Comparison of ENCODE assay signal across 23 mouse cellular contexts in genomic region chr4:65245440-65245839, GRCm38 (mm10).
DNase-seq lines count a peak whose midpoint lies in the region; ATAC-seq lines count a peak whose summit lies in the region.
"Had no signal": no experiment of that assay in that cellular context is flagged by ENCODE, and none has a peak within 500 bp of the region (broad histone marks: within the 10 kb centered on the region; RNA-seq: fewer than 3 reads in every experiment).

No protein-coding gene starts in this region.

- H3K4me3 ChIP-seq in hindbrain, embryonic 13.5 days, result no peak overlapping the region
- H3K4me3 ChIP-seq in hindbrain, embryonic 12.5 days, result no peak overlapping the region
- no peak overlapping the region for H3K4me3 ChIP-seq in embryonic facial prominence, embryonic 12.5 days
- H3K4me3 ChIP-seq: heart, embryonic 15.5 days; limb, embryonic 10.5 days; liver, embryonic 15.5 days; lung, embryonic 15.5 days; neural tube, embryonic 13.5 days; stomach, embryonic 15.5 days had no signal

- H3K9ac ChIP-seq in hindbrain, embryonic 13.5 days, result no peak overlapping the region
- no peak overlapping the region for H3K9ac ChIP-seq in hindbrain, embryonic 12.5 days
- no peak overlapping the region for H3K9ac ChIP-seq in embryonic facial prominence, embryonic 12.5 days
- H3K9ac ChIP-seq: heart, embryonic 15.5 days; liver, embryonic 15.5 days; lung, embryonic 15.5 days; neural tube, embryonic 13.5 days; stomach, embryonic 15.5 days had no signal

- peaks cover 39% of the 10 kb centered on the region for H3K27me3 ChIP-seq in hindbrain, embryonic 13.5 days
- peaks cover 3% of the 10 kb centered on the region; the same call in 1 of the 2 replicates for H3K27me3 ChIP-seq in hindbrain, embryonic 12.5 days
- no peaks in the 10 kb centered on the region for H3K27me3 ChIP-seq in embryonic facial prominence, embryonic 12.5 days
- H3K27me3 ChIP-seq: heart, embryonic 15.5 days; liver, embryonic 15.5 days; lung, embryonic 15.5 days; stomach, embryonic 15.5 days had no signal

- DNase-seq in R1 (ENCODE audit: low read depth, low spot score), result peak; percentile 13
- DNase-seq in embryo, embryonic 10 days (ENCODE audit: low spot score), result peak; percentile 82
- no peak for DNase-seq in cerebellum, adult 11-12 months
- no peak for DNase-seq in kidney, postnatal 25 days
- DNase-seq: adrenal gland, postnatal 25 days; cerebellum, adult 9-11 months; gastrocnemius, postnatal 36 days; heart, postnatal 4 days; kidney, adult 8-10 months; kidney, postnatal 10 days; liver; lung, postnatal 4 days; thymus, postnatal 36 days had no signal

- no peaks in the 10 kb centered on the region for H3K36me3 ChIP-seq in hindbrain, embryonic 13.5 days
- no peaks in the 10 kb centered on the region for H3K36me3 ChIP-seq in hindbrain, embryonic 12.5 days
- no peaks in the 10 kb centered on the region for H3K36me3 ChIP-seq in embryonic facial prominence, embryonic 12.5 days
- H3K36me3 ChIP-seq: heart, embryonic 15.5 days; limb, embryonic 10.5 days; liver, embryonic 15.5 days; lung, embryonic 15.5 days; neural tube, embryonic 13.5 days; stomach, embryonic 15.5 days had no signal

- H3K27ac ChIP-seq in hindbrain, embryonic 13.5 days, result no peak overlapping the region
- no peak overlapping the region for H3K27ac ChIP-seq in hindbrain, embryonic 12.5 days
- no peak overlapping the region for H3K27ac ChIP-seq in embryonic facial prominence, embryonic 12.5 days
- H3K27ac ChIP-seq: heart, embryonic 15.5 days; limb, embryonic 10.5 days; liver, embryonic 15.5 days; lung, embryonic 15.5 days; neural tube, embryonic 13.5 days; stomach, embryonic 15.5 days had no signal

- H3K4me2 ChIP-seq in hindbrain, embryonic 13.5 days, result no peak overlapping the region
- no peak overlapping the region for H3K4me2 ChIP-seq in hindbrain, embryonic 12.5 days (replicated peaks)
- no peak overlapping the region for H3K4me2 ChIP-seq in embryonic facial prominence, embryonic 12.5 days (replicated peaks)
- H3K4me2 ChIP-seq: heart, embryonic 15.5 days; liver, embryonic 15.5 days; lung, embryonic 15.5 days; neural tube, embryonic 13.5 days; stomach, embryonic 15.5 days had no signal

- 0 out of 2 replicates have a peak, but pooled peaks cover 5% of the 10 kb centered on the region for H3K4me1 ChIP-seq in hindbrain, embryonic 13.5 days (replicated peaks)
- H3K4me1 ChIP-seq in hindbrain, embryonic 12.5 days, result peaks cover 6% of the 10 kb centered on the region; the same call in 1 of the 2 replicates
- peaks cover 11% of the 10 kb centered on the region; the same call in 1 of the 2 replicates for H3K4me1 ChIP-seq in embryonic facial prominence, embryonic 12.5 days
- H3K4me1 ChIP-seq: liver, embryonic 15.5 days; lung, embryonic 15.5 days; stomach, embryonic 15.5 days had no signal

- ATAC-seq in hindbrain, embryonic 13.5 days (ENCODE audit: low FRiP score), result 0 out of 2 replicates have a peak, but pooled peaks have one; percentile 39
- no peak for ATAC-seq in hindbrain, embryonic 12.5 days (ENCODE audit: low FRiP score)
- 0 out of 2 replicates have a peak, but pooled peaks have one; percentile 22 for ATAC-seq in embryonic facial prominence, embryonic 12.5 days (ENCODE audit: insufficient number of reproducible peaks, insufficient read depth, low FRiP score, low TSS enrichment)
- ATAC-seq: inflammation-experienced regulatory T-cells, adult 6 months had no signal

- 13% methylated on average over 3 of the region's 3 CpGs for WGBS in hindbrain, embryonic 13.5 days
- WGBS in hindbrain, embryonic 12.5 days, result 16% methylated on average over 3 of the region's 3 CpGs
- 36% methylated on average over 3 of the region's 3 CpGs for WGBS in embryonic facial prominence, embryonic 12.5 days

- H3K9me3 ChIP-seq in hindbrain, embryonic 13.5 days, result no peaks in the 10 kb centered on the region
- no peaks in the 10 kb centered on the region for H3K9me3 ChIP-seq in hindbrain, embryonic 12.5 days (replicated peaks)
- H3K9me3 ChIP-seq in embryonic facial prominence, embryonic 12.5 days, result no peaks in the 10 kb centered on the region
- H3K9me3 ChIP-seq: heart, embryonic 15.5 days; limb, embryonic 10.5 days; liver, embryonic 15.5 days; lung, embryonic 15.5 days; neural tube, embryonic 13.5 days; stomach, embryonic 15.5 days had no signal

Comparison
In these comparisons a context has a peak if more than half of its experiments do, and no peak if none do; other contexts are left out.
1. DNase-seq: peak in R1 (single experiment) and embryo, embryonic 10 days (single experiment); none in cerebellum, adult 11-12 months (single experiment) and kidney, postnatal 25 days (0 of 2).